Mouse (Mus musculus) hindbrain, embryonic 13.5 days (tissue): ENCODE results near the gene Hyal1. TPM values are rescaled to one million over a fixed set of nuclear protein-coding genes. Genes with fewer than 3 reads are reported as not detected.
A peak's percentile ranks its signal among the peaks of the same experiment; 100 is the strongest.

Source experiments
- ATAC-seq: fragments of 200-750 bp; cut with Nextera tagmentation; 2 replicates; pipeline ENCODE4 v1.8.0; 2017; ENCODE audit warnings: moderate TSS enrichment; ENCODE audit not compliant: low FRiP score
- H3K27ac ChIP-seq: fragments of 300-500 bp; sonication (generic); 2 replicates; pipeline ENCODE4 v1.5.1; 2015; ENCODE audit warnings: inconsistent platforms, mild to moderate bottlenecking, moderate library complexity
- H3K27me3 ChIP-seq: fragments of 300-500 bp; sonication (generic); 2 replicates; pipeline ENCODE4 v1.6.1; 2015; ENCODE audit warnings: mild to moderate bottlenecking, inconsistent platforms
- H3K36me3 ChIP-seq: fragments of 300-500 bp; sonication (generic); 2 replicates; pipeline ENCODE4 v1.6.1; 2015; ENCODE audit warnings: mild to moderate bottlenecking, inconsistent platforms
- H3K4me1 ChIP-seq: fragments of 300-500 bp; sonication (generic); replicated peaks from 2 replicates; pipeline ENCODE4 v1.6.1; 2015; ENCODE audit warnings: inconsistent platforms
- H3K4me2 ChIP-seq: fragments of 300-500 bp; sonication (generic); 2 replicates; pipeline ENCODE4 v1.6.1; 2015; ENCODE audit warnings: inconsistent platforms, mild to moderate bottlenecking, moderate library complexity
- H3K4me3 ChIP-seq: fragments of 300-500 bp; sonication (generic); 2 replicates; pipeline ENCODE4 v1.5.1; 2015; ENCODE audit warnings: mild to moderate bottlenecking, inconsistent platforms
- H3K9ac ChIP-seq: fragments of 300-500 bp; sonication (generic); 2 replicates; pipeline ENCODE4 v1.6.1; 2015; ENCODE audit warnings: mild to moderate bottlenecking, inconsistent platforms
- H3K9me3 ChIP-seq: fragments of 300-500 bp; sonication (generic); 2 replicates; pipeline ENCODE4 v1.6.1; 2016; ENCODE audit warnings: inconsistent platforms
- WGBS: fragments of 180-500 bp; shearing (Covaris S2); methylation state at CpG from one replicate; pipeline ENCODE4 v1.1.7; 2015; 5-methylcytosine and 5-hydroxymethylcytosine counted together
- polyA plus RNA-seq: library from polyadenylated mRNA; unstranded; fragments of >200 nt; fragmentation: Nextera tagmentation; extraction: Ambion mirVana; gene quantifications from 2 replicates; pipeline ENCODE4 v1.2.1, GENCODE M21; 2015

The Hyal1 gene
- polyA plus RNA-seq, 1 experiment from 2014 or later: 8.4 TPM

DNA sequence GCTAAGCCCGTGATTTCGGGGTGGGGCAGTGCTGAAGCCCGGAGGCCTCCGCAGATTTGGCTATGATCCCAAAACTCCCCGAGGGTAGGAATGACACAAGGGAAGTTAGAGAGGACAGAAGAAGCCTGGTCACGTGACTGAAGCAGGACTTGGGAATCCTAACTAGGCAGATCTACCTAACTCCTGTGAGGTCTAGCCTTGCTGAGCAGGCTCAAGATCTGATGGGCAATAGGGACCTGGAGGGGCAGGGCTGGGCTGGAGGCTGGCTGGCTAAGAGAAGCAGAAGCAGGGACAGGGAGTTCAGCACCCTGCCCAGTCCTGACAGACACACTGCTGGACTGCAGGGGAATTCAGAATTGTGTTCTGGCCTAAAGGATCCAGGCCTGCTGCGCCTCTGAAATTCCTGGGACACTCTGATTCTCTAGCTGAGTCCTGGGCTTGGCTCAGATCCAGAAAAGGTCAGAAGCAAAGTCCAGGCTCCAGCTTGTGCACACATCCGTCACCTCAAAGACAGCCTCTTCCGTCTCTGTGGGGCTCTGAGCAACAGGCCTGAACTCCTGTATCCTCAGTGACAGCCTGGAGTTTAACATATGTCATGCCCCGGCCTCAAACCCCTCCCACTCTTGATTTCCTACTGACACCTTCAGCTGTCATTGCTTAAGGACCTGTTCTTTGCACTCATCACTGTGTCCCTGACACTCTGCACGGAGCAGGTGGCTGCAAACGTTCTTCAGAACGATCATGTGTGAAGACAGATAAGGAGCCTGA lies 42.2 kb downstream of the Hyal1 start:
- ATAC-seq: no peak

DNA sequence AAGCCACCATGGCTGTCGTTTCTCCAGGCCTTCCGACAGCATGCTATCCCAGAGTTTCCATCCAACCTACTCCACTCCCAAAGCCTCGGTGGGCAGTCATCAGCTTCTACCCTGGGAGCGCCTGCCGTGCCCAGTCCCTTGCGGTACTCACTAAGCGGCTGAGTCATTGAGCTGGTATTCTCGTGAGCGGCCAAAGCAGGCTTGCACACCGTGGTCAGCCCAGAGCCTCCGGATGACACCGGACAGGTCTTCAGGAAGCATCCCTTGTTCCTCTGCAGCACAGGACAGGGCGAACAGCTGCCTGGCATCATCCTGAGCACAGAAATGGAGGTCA lies 42.8 kb downstream of the Hyal1 start:
- ATAC-seq: no peak

More for the DNA sequence above, 42.2 kb downstream of the Hyal1 start:
- peak overlapping the region; percentile 43 for H3K9ac ChIP-seq
- peaks cover 63% of the 10 kb centered on the region for H3K36me3 ChIP-seq
- no peak overlapping the region for H3K4me3 ChIP-seq
- H3K27me3 ChIP-seq: no peaks in the 10 kb centered on the region
- 56% methylated on average over 13 of the region's 13 CpGs for WGBS
- peak overlapping the region; percentile 81 for H3K27ac ChIP-seq
- H3K9me3 ChIP-seq: no peaks in the 10 kb centered on the region
- peaks cover 36% of the 10 kb centered on the region for H3K4me1 ChIP-seq
- H3K4me2 ChIP-seq: no peak overlapping the region

DNA sequence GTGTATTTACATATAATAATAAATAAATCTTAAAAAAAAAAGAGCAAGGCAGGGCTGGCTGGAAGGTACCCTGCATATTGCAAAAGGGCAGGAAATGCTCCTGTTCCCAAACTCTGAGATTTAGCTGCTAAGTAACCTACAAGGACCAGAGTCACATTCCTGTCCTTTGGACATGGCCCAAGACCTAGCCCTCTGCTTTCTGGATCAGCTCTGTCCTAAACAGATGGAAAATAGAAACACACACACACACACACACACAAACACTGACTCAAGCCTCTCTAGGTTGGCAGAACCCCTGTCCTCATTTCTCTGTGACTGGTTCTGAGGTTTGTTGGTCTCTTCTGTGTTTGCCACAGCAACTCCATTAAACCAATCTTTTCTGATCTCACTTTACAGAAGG lies 44.2 kb downstream of the Hyal1 start:
- no peak overlapping the region for H3K9ac ChIP-seq
- H3K4me2 ChIP-seq: no peak overlapping the region
- H3K4me1 ChIP-seq: peaks cover 46% of the 10 kb centered on the region
- H3K9me3 ChIP-seq: no peaks in the 10 kb centered on the region
- no peak overlapping the region for H3K27ac ChIP-seq
- ATAC-seq: no peak
- peaks cover 54% of the 10 kb centered on the region for H3K36me3 ChIP-seq
- no peaks in the 10 kb centered on the region for H3K27me3 ChIP-seq
- no peak overlapping the region for H3K4me3 ChIP-seq

More for the DNA sequence above, 42.8 kb downstream of the Hyal1 start:
- Histone ChIP-seq H3K36me3 (peaks cover 62% of the 10 kb centered on the region), H3K4me3 (no peak overlapping the region), H3K27me3 (no peaks in the 10 kb centered on the region), H3K4me2 (no peak overlapping the region), H3K9me3 (no peaks in the 10 kb centered on the region), H3K9ac (peak overlapping the region; percentile 43), H3K4me1 (peaks cover 41% of the 10 kb centered on the region), H3K27ac (peak overlapping the region; percentile 81)
- WGBS: 75% methylated on average over 13 of the region's 13 CpGs

DNA sequence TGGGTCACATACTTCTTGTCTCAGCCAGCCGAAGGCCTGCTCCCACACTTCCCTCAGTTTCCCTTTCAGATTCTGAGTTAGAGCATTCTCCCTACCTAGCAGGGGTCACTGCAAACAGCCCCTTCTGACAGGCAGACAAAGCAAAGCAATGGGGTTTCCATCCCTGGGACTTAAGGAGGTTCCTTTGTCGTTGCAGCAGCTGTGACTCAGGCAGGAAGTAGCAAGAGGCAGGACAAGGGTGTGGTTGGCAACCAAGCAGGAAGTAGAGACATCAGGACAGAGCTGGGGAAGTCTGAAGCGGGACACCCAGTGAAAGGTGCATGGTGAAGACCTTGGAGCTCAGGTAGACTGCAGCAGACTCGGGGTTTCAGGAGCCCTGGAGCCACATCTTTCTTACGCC lies 47.8 kb downstream of the Hyal1 start:
- Histone ChIP-seq H3K4me3 (no peak overlapping the region), H3K27me3 (no peaks in the 10 kb centered on the region), H3K4me2 (no peak overlapping the region), H3K36me3 (peaks cover 23% of the 10 kb centered on the region), H3K9me3 (no peaks in the 10 kb centered on the region), H3K27ac (peak overlapping the region; percentile 97), H3K4me1 (peaks cover 65% of the 10 kb centered on the region), H3K9ac (peak overlapping the region; percentile 49; the same call in 1 of the 2 replicates)
- ATAC-seq: no peak
- 62% methylated on average over 5 of the region's 5 CpGs for WGBS

DNA sequence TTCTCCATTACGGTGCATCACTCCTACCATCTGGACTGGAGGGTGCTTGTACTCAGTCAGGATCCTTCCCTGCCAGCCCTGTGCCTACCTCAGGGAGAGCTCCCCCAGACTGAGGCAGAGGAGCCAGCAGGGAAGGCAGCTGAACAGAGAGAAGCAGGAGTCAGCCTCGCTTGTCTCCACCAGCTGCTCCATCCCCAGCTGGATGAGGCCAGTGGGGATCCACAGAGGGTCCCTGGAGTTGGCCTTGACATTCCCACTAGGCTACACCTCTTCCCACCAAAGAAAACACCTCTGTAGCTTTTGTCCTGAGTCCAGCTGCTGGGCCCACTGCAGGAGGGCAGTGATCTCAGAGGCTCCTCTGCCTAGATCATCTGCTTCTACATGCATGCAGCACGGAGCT lies 48.2 kb downstream of the Hyal1 start:
- Histone ChIP-seq H3K27me3 (no peaks in the 10 kb centered on the region), H3K36me3 (peaks cover 19% of the 10 kb centered on the region), H3K4me2 (no peak overlapping the region), H3K4me1 (peaks cover 65% of the 10 kb centered on the region), H3K9me3 (no peaks in the 10 kb centered on the region), H3K27ac (peak overlapping the region; percentile 97), H3K4me3 (no peak overlapping the region), H3K9ac (peak overlapping the region; percentile 49; the same call in 1 of the 2 replicates)
- WGBS: 64% methylated on average over 3 of the region's 3 CpGs
- ATAC-seq: no peak

DNA sequence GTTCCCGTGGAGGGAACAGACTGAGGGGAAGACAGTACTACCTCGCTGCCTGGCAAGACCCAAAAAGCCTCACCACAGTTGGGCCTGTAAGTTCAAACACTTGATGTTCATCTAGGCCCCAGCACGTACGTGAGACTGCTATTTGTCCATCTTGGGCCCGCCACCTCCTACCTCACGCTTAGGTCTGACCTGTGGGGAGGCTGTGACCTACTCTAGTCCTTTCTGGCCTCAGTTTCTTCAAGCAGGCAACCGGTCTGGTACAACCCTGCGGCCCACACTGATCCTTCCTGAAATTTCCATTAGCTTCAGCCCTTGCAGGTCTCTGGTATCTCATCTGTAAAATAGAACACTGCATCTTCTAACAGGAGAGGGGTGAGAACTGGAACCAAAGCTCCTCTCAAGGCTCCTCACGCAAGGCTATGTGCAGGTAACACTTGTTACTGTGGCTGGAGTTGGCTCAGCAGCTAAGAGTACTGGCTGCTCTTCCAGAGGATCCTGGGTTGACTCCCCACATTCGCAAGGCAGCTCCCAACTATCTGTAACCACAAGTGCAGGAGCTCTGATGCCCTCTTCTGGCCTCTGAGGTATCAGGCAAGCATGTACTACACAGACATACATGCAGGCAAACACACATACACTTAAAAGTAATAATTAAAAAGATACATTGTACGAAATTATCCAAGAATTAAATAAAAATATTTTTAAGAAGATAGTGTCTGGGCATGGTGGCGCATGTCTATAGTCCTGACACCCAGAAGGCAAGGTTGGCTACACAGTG lies 48.8 kb downstream of the Hyal1 start:
- Histone ChIP-seq H3K4me3 (no peak overlapping the region), H3K4me1 (peaks cover 69% of the 10 kb centered on the region), H3K4me2 (no peak overlapping the region), H3K27ac (peak overlapping the region; percentile 97), H3K9ac (peak overlapping the region; percentile 49; the same call in 1 of the 2 replicates), H3K9me3 (no peaks in the 10 kb centered on the region), H3K27me3 (no peaks in the 10 kb centered on the region), H3K36me3 (peaks cover 15% of the 10 kb centered on the region; the same call in 1 of the 2 replicates)
- ATAC-seq: no peak
- WGBS: 87% methylated on average over 12 of the region's 12 CpGs

DNA sequence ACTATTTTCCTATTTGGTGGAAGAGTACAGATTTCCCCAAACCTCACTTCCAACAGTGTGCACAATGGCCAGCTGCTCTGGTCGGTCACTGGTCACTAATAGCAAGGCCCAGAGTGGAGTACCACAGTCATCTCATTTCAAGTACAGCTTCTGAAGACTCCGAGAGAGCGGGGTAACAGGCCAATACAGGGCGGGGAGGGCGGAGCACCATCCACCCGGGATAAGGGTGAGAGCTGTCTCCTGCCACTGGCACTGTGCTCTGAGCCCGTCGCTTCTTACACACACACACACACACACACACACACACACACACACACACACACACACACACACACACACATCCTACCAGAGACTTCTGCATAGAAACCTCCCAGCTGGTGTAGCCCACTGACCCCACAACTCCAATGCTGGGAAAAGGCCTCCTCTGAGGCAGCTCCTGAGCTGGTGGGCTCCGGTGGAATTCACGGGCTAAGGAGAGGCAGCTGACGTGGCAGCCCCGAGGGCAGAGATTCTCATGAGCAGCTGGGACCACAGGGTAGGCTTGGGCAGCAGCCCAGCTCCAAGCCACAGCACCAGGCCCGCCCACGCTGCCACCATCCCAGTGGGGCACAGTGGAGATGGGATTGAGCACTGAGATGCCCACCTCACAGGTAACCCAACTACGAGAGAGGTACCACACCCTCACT lies 49.6 kb downstream of the Hyal1 start:
- 29% methylated on average over 15 of the region's 15 CpGs for WGBS
- H3K36me3 ChIP-seq: peaks cover 15% of the 10 kb centered on the region; the same call in 1 of the 2 replicates
- H3K9ac ChIP-seq: peak overlapping the region; percentile 94
- peak overlapping the region; percentile 14; the same call in 1 of the 2 replicates for H3K4me3 ChIP-seq
- H3K27ac ChIP-seq: peak overlapping the region; percentile 97
- peak; percentile 34 for ATAC-seq
- no peaks in the 10 kb centered on the region for H3K9me3 ChIP-seq
- no peaks in the 10 kb centered on the region for H3K27me3 ChIP-seq
- peaks cover 77% of the 10 kb centered on the region for H3K4me1 ChIP-seq
- H3K4me2 ChIP-seq: peak overlapping the region; percentile 95

DNA sequence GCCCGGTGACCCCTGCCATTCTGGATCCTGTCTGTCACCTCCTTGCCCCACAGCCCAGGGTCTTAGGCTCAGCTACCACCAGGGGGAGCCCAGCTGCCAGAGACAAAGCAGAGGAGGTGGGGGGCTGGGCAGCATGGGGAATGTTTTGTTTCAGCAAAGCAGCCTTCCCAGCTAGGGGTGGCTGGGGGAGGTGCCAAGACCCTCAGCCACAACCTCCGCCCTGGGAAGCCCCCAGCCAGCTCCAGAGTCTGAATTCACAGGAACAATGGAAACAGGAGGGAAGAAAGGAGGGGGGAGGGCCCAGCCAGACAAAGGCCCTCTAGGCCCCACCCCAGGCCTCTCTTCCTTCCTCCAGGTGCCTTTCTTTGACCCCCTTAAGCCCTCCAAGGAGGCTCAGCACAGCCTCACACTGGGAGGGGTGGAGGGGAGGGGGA lies 50.1 kb downstream of the Hyal1 start:
- H3K4me3 ChIP-seq: peak overlapping the region; percentile 14; the same call in 1 of the 2 replicates
- 0% methylated on average over 2 of the region's 2 CpGs for WGBS
- peak; percentile 59 for ATAC-seq

DNA sequence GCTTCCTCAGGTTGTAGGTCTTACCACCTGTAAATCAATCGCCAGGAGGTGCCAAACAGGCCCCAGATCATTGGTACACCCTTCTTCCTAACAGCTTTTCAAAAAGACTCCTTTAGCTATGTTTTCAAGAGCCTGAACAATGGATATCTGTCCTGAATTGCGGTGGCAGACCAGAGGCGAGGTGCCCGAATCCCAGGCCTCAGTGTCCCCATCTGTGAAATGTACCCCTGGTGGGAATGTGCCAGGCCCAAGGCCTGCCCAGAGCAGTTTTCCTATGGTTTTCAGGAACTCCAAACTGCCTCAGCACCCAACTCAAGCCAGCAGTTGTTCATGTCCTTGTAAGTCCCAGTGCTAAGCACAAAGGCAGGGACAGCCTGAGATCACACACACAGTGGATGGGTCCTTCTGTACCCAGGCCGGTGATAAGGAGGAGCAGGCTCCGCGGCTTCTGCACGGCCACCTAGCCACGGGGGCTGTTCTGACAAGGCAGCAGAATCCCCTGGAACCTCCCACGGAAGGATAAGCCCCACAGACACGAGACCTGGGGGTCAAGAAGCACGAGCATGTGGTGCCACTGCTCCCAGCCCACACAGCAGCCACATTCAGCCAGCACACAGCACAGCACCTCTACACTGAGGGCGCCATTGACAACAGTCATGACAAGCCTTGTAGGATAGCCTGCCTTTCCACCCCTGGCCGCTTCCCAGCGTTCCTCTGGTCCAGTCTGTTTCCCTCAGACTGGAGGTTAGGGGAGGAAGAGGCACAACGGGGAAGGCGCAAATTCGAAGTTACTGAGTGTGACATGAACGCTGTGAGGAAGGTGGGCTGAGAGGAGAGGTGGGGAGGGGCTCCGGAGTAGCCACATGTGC lies 50.9 kb downstream of the Hyal1 start:
- no peaks in the 10 kb centered on the region for H3K9me3 ChIP-seq
- H3K4me3 ChIP-seq: 0 out of 2 replicates have a peak overlapping the region, but pooled peaks have one; percentile 14
- H3K4me2 ChIP-seq: peak overlapping the region; percentile 95
- WGBS: 16% methylated on average over 20 of the region's 20 CpGs
- H3K9ac ChIP-seq: peak overlapping the region; percentile 94
- H3K27ac ChIP-seq: peak overlapping the region; percentile 97
- peaks cover 11% of the 10 kb centered on the region; the same call in 1 of the 2 replicates for H3K36me3 ChIP-seq
- no peaks in the 10 kb centered on the region for H3K27me3 ChIP-seq
- H3K4me1 ChIP-seq: peaks cover 90% of the 10 kb centered on the region
- no peak for ATAC-seq

More for the DNA sequence above, 50.1 kb downstream of the Hyal1 start:
- peaks cover 83% of the 10 kb centered on the region for H3K4me1 ChIP-seq
- H3K36me3 ChIP-seq: peaks cover 15% of the 10 kb centered on the region; the same call in 1 of the 2 replicates
- peak overlapping the region; percentile 97 for H3K27ac ChIP-seq
- H3K9me3 ChIP-seq: no peaks in the 10 kb centered on the region
- H3K27me3 ChIP-seq: no peaks in the 10 kb centered on the region
- peak overlapping the region; percentile 94 for H3K9ac ChIP-seq
- H3K4me2 ChIP-seq: peak overlapping the region; percentile 95

DNA sequence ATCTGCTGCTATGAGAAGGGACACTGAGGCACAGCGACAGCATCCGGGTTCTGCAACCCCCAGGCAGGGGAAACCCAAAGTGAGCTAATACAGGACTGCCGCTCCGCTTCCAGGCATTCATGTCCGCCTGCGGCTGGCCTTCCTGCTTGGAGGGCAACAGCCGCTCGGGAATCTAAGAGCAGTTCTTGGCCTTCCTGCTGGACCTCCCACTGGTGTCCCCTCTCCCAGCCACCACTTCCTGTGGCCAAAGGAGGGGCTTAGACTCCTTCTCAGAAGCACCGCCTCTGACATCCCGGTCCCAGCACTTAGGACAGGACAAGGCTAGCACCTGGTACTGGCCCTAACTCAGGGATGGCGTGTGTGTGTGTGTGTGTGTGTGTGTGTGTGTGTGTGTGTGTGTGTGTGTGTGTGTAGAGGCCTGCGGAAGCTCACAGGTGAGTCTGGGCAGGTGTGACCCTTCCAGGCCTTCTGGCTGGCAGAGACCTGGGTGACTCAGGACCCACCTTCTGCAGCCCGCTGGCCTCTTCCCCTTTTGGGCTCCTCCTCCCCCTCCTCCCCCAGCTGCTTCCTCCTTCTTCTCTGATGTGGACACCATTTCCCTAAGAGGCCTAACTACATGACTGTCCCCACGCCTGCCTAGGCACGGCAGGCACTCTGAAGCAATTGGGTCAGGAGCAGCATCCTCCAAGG lies 52.1 kb downstream of the Hyal1 start:
- H3K9ac ChIP-seq: peak overlapping the region; percentile 94
- ATAC-seq: no peak
- 43% methylated on average over 14 of the region's 15 CpGs for WGBS
- H3K36me3 ChIP-seq: peaks cover 11% of the 10 kb centered on the region; the same call in 1 of the 2 replicates
- no peaks in the 10 kb centered on the region for H3K27me3 ChIP-seq
- peaks cover 100% of the 10 kb centered on the region for H3K4me1 ChIP-seq
- H3K9me3 ChIP-seq: no peaks in the 10 kb centered on the region
- H3K4me3 ChIP-seq: no peak overlapping the region
- H3K27ac ChIP-seq: peak overlapping the region; percentile 97
- H3K4me2 ChIP-seq: peak overlapping the region; percentile 95

DNA sequence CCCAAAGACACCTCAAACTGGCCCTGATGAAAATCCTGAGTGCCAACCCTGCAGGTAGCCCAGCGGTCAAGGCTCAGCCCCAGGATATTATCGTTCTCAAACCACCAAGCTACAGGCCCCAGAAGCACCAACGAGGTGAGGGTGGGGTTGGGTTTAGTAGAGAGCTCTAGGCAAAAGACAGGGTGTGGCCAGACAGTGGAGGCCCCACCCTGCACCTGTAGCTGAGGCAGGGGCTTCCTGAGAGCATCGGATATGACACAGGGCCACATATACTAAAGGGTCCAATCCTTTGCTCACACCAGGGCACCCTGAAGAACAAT lies 52.6 kb downstream of the Hyal1 start:
- Histone ChIP-seq H3K9me3 (no peaks in the 10 kb centered on the region), H3K36me3 (peaks cover 8% of the 10 kb centered on the region; the same call in 1 of the 2 replicates), H3K27me3 (no peaks in the 10 kb centered on the region), H3K9ac (peak overlapping the region; percentile 94), H3K27ac (peak overlapping the region; percentile 97), H3K4me1 (peaks cover 100% of the 10 kb centered on the region), H3K4me3 (no peak overlapping the region), H3K4me2 (peak overlapping the region; percentile 95)
- no peak for ATAC-seq
- 26% methylated on average over 4 of the region's 4 CpGs for WGBS
